Mouse (Mus musculus): Measurements from ENCODE around the gene Tomm70a. TPM values are rescaled to one million over a fixed set of nuclear protein-coding genes. Genes with fewer than 3 reads are reported as not detected.
"Not testable (repeated sequence)": the region's sequence is repeated elsewhere in the genome, so short reads cannot be mapped to it uniquely, and the experiment has no call there.

The Tomm70a gene
- total RNA-seq, 2 experiments from 2014 or later: 31.6 to 37.4 TPM

DNA sequence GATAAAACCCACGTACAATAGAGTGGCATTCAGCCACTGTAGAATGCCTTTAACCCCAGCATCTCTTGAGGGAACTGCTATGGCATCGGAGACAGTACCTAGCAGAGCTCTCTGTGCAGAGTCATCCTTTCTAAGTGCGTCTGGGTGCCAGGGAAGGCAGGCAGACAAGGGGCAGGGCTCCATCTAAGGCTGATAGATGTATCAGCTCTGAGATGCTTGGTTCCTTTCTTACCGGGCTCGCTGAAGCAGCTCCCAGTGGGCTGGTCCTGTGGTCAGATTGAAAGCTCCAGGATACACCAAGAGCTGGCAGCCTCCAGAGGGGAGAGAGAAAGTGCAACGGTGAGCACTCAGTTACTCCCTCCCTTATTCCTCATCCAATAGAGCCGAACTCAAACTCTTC lies 38.3 kb downstream of the Tomm70a start:
- no peak overlapping the region for H3K4me3 ChIP-seq
- intact Hi-C loops (cut with DNase I): loop anchor here (10.0 kb wide), 1 partner anchor 355 kb away; no protein-coding TSS in a partner anchor
- no peak for TF ChIP-seq CTCF (IDR thresholded peaks at IDR 0.05)
- H3K27ac ChIP-seq: no peak overlapping the region
- no peak for DNase-seq

DNA sequence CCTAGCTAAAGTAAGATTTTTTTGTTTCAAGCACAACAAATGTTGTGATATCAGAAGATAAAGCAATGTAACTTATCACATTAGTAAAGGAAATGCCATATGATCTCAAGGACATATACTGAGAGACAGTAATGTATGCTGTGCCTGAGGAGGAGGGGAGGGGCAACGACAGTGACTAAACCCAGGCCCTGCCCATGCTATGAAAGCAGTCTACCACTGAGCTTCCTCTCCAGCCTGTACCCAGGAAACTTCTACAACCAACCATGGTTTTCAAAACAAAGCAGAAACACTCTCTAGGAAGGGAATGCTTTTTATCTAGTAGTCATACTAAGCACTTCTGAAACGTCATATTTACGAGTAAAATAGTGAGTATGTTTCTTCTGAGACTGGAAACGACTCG lies 41.3 kb downstream of the Tomm70a start:
- no peak for DNase-seq
- H3K27ac ChIP-seq: no peak overlapping the region
- intact Hi-C loops (cut with DNase I): loop anchor here (10.0 kb wide), 1 partner anchor 358 kb away; no protein-coding TSS in a partner anchor
- no peak for TF ChIP-seq CTCF (IDR thresholded peaks at IDR 0.05)
- no peak overlapping the region for H3K4me3 ChIP-seq

DNA sequence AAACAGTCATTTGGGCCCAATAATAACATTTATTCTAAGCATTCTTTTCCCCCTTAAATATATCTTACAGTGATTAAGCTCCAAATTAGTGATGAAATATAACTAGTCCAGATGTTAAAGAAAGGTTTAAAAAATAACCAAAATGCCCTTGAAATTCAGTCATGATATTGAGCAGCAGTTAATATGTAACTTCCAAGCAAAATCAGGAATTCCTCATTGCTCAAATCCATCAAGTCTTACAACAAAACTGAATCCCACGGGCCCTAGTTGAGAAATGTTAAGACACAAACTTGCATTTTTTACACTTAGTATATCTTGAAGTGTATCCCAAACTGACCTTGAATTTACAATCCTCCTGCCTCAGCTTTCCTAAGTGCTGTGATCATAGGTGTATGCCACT lies 42.2 kb downstream of the Tomm70a start:
- no peak overlapping the region for H3K27ac ChIP-seq
- H3K4me3 ChIP-seq: no peak overlapping the region
- intact Hi-C loops (cut with DNase I): loop anchor here (10.0 kb wide), 1 partner anchor 359 kb away; no protein-coding TSS in a partner anchor
- DNase-seq: no peak
- no peak for TF ChIP-seq CTCF (IDR thresholded peaks at IDR 0.05)

DNA sequence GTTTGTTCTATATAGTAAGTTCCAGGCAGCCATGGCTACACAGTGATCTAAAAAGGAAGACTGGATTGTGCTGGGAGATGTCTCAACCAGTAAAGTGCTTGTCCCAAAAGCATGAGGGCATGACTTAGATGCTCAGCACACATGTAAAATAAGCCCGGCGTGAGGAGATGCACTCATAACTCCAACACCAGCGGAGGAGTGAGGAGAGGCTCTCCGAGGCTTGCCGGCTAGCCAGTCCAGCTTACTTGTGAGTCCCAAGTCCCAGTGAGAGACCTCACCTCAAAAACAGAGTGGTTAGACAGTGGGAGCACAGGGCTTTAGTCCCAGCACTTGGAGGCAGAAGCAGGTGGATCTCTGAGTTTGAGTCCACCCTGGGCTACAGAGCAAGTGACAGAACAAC lies 43.7 kb downstream of the Tomm70a start:
- no peak for TF ChIP-seq CTCF (IDR thresholded peaks at IDR 0.05)
- intact Hi-C loops (cut with DNase I): loop anchor here (5.0 to 10.0 kb wide), 2 partner anchors 360 to 393 kb away; no protein-coding TSS in a partner anchor
- no peak for DNase-seq
- H3K27ac ChIP-seq: no peak overlapping the region
- H3K4me3 ChIP-seq: no peak overlapping the region

DNA sequence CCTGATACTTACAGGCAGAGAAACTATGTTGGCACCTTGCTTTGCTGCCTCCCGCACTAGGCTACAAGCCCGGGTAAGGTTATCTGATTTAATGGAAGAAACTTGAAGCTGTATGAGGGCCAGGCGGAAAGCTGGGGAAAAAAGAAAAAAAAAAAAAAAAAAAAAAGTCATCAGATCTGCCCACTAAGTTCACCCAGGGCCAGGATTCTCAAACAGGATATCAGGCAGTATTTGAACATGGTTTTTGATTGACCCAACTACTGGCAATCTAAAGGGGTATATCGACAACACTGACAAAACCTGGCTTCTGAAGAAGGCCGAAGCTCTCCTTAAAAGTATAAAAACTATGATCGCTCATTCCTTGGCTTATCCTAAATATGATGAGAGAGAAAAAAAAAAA lies 44.6 kb downstream of the Tomm70a start:
- Histone ChIP-seq H3K27ac (peak overlapping the region; percentile 89), H3K4me3 (peak overlapping the region; percentile 78)
- DNase-seq: no peak
- intact Hi-C loops (cut with DNase I): loop anchor here (5.0 to 10.0 kb wide), 2 partner anchors 361 to 394 kb away; no protein-coding TSS in a partner anchor
- TF ChIP-seq CTCF (IDR thresholded peaks at IDR 0.05): no peak

DNA sequence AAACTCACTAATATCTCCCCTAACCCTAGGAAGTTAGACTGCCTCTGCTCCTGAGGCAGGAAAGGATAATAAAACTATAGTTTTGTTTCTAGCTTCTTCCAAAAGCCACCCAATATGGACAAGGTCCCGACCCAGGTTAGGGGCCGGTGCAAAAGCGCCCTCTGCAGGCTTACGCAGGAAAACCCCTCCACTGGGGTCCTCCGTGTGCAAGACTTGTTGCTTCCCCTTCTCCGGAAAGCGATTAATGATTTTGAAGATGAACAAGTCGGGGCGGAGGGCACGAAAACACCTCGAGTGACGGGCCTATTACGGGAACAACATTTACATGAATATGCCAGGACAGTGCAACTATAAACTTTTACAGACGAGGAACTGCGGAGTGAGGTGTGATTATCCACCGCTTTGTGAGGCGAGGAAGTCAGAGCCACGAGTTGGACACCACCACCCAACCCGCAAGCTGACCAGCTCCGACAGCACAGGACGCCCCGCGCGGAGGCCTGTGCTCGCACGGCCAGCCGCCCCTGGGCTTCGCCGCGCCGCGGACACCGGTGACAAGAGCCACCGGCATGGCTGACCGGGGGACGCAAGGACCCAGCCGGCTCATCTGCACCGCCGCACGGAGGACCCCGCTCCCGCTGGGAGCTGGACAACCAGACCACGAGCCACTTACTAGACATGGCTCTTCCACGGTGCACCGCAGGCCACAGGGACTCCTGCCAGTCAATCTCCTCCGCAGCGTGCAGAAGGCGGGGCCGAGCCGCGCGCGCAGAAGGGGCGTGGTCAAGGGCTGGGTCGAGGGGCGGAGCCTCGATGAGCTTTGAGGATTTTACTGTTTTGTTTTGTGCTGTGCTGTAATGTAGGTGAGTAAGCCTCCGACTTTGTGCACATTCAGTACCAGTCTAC lies 45.4 kb downstream of the Tomm70a start, which contains the start of gene Nit2:
TSS of gene Nit2 (minus strand) at position 731 of the 903 bp plus-strand sequence.
- Histone ChIP-seq H3K27ac (peak within 1 kb of the TSS; percentile 89), H3K4me3 (peak within 1 kb of the TSS; percentile 78)
- peak; percentile 94 for TF ChIP-seq CTCF (IDR thresholded peaks at IDR 0.05)
- intact Hi-C loops (cut with DNase I): loop anchor here (5.0 to 10.0 kb wide), 2 partner anchors 362 to 395 kb away; no protein-coding TSS in a partner anchor
- DNase-seq: peak; percentile 96

DNA sequence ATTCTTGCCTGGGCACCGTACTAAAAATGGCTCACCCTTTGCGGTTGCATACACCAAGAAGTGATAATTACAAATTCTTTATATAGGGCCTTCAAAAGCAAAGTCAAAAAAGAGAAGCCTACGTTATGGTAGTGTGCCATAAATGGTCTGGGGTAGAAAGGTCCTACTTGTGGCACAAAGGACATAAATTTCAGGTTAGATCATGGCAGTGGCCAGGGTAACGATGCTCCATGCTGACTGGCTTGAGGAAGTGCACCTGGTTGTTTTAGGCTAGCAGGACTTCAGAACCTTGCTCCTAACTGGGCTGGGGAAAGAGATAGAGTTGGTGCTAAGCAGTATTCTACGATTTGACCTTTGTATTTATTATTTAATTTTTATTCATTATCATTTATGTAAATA lies 46.0 kb downstream of the Tomm70a start:
- TF ChIP-seq CTCF (IDR thresholded peaks at IDR 0.05): no peak
- intact Hi-C loops (cut with DNase I): loop anchor here (5.0 to 10.0 kb wide), 2 partner anchors 363 to 395 kb away; no protein-coding TSS in a partner anchor
- DNase-seq: no peak
- peak overlapping the region; percentile 89 for H3K27ac ChIP-seq
- peak overlapping the region; percentile 78 for H3K4me3 ChIP-seq

DNA sequence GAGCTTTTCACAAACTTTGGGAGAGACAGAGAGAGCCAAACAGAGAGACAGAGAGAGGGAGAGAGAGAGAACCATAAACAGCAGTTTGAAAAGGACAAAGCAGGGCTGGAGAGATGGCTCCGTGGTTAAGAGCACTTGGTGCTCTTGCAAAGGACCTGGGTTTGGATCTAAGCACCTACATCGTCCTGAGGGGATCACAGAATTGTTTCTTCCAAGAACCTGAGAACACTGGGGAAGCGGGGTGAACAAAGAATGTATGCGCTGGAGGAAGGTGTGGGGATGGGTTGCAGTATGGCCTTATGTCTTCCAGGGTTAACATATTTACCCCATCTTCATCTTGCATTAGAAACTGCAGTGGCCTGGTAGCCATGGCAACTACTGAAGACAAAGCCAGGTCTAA lies 46.7 kb downstream of the Tomm70a start:
- Histone ChIP-seq H3K4me3 (no peak overlapping the region), H3K27ac (no peak overlapping the region)
- TF ChIP-seq CTCF (IDR thresholded peaks at IDR 0.05): no peak
- intact Hi-C loops (cut with DNase I): loop anchor here (5.0 to 10.0 kb wide), 2 partner anchors 363 to 396 kb away; no protein-coding TSS in a partner anchor
- DNase-seq: no peak

DNA sequence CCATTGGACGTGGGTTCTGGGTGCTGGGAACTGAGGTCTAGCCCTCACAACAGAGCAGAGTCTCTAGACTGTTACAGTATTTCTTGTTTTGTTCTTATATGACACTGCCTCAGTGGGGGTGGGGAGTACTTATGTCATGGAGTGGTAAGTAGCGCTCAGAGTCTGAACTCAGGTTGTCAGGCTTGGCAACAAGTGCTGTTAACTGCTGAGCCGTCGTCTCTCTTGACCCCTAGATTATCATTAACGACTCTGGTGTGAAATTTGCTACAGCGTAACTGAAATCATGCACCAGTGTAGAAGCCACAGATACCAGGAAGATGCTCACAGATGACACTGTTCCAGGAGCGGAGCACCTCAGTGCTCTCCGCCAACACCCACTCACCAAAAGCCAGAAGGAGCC lies 49.7 kb downstream of the Tomm70a start:
- no peak for DNase-seq
- no peak for TF ChIP-seq CTCF (IDR thresholded peaks at IDR 0.05)
- Histone ChIP-seq H3K27ac (no peak overlapping the region), H3K4me3 (no peak overlapping the region)
- intact Hi-C loops (cut with DNase I): no loop called here

DNA sequence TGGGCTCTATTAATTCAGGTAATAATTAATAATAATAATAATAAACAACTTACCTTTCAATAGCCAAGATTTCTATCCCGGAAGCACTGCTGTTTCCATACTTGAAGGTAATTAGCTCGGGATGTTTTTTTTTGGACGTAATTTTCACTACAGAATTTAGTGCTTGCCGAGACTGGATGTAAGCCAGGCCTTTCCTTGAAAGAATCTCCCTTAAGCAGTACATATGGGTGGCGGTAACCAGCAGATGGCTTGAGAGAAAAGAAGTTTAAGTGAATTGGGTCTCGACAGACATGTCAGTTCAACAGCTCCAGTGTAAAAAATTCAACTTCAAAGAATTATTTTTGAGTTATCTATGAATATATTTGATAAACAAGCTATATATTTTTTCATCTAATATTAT lies 50.1 kb downstream of the Tomm70a start:
- intact Hi-C loops (cut with DNase I): no loop called here
- TF ChIP-seq CTCF (IDR thresholded peaks at IDR 0.05): no peak
- DNase-seq: no peak
- H3K4me3 ChIP-seq: no peak overlapping the region
- no peak overlapping the region for H3K27ac ChIP-seq

DNA sequence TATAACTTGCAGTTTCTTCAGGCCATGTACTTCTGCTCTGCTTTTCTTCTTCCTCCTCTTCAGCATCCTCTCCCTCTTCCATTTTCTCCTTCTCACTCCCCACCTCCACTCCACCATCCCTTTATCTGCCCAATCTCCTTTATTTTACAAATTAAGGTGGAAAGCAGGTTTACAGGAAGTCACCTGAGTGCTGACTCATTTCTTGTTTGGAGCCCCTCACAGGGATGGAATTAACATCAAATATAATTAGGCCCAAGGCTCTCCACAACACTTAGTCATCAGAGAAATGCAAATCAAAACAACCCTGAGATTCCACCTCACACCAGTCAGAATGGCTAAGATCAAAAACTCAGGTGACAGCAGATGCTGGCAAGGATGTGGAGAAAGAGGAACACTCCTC lies 53.0 kb downstream of the Tomm70a start:
- DNase-seq; H3K27ac ChIP-seq; H3K4me3 ChIP-seq; intact Hi-C loops (cut with DNase I): not testable (repeated sequence)

DNA sequence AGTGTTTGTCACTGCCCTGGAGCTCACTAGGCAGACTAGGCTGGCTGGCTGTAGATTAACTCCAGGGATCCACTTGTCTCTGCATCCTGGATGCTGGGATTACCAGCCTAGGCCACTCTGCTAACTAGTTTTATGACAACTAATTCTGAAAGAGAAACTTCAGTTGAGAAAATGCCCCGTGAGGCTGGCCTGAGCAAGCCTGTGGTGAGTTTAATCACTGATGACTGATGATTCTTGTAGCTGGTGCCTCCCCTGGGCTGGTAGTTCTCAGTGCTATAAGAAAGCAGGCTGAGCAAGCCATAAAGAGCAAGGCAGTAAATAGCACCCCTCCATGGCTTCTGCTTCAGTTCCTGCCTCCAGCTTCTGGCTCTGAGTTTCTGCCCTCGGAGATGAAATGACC lies 54.2 kb downstream of the Tomm70a start:
- intact Hi-C loops (cut with DNase I): no loop called here
- no peak overlapping the region for H3K27ac ChIP-seq
- H3K4me3 ChIP-seq: no peak overlapping the region
- TF ChIP-seq CTCF (IDR thresholded peaks at IDR 0.05): no peak
- DNase-seq: no peak

DNA sequence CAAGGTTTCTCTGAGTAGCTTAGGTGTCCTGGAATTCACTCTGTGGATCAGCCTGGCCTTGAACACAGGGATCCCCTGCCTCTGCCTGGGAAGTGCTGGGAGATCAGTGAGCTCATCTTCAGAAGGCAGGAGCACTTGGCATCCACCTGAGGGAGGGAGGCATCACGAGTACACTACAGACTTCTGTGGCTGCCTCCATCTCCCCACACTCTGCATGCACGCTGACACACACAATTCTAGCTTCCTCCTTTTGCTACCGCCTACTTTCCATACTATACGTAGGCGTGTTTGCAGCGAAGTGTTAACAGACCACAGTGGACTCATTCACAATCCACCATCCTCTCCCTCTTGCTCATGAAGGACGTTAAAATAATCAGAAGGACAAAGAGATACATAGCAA lies 54.8 kb downstream of the Tomm70a start:
- Histone ChIP-seq H3K4me3 (no peak overlapping the region), H3K27ac (no peak overlapping the region)
- no peak for DNase-seq
- intact Hi-C loops (cut with DNase I): no loop called here
- TF ChIP-seq CTCF (IDR thresholded peaks at IDR 0.05): no peak
